Mouse (Mus musculus) kidney, adult 9 months (tissue): ENCODE measurements around the gene Serpinb9.
"Not testable (repeated sequence)": the region's sequence is repeated elsewhere in the genome, so short reads cannot be mapped to it uniquely, and the experiment has no call there.

ENCODE experiments used
- DNase-seq: peaks from one replicate; pipeline ENCODE4 v3.0.0; 2022

Gene Serpinb9

GRCm38 (mm10) chr13:33002950-33003349 is at the start of gene Serpinb9:
TSS of gene Serpinb9 (plus strand) at chr13:33003250.
- DNase-seq = no peak

- DNase-seq = no peak
Observed at GRCm38 (mm10) chr13:32956537-32956936, 46.5 kb upstream of the Serpinb9 start.

DNA sequence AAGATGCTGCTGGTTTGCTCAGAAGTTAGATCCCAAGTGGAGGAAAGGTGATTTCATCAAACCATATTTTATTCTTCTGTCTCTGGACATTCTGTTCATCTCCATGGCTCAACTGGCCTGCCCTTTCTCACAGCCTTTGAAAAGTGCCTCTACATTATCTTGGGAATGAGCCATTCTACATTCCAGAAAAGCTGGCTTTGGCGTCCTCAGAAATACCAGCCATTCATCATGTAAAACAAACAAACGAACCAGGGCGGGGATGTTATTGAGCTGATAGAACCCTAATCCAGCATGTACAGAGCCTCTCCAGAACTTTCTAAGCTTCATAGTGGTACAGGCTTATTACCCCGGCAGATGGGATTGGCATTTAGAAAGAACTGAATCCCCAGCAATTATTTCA is 45.1 kb upstream of the Serpinb9 start:
- peak; percentile 14 for DNase-seq

GRCm38 (mm10) chr13:32958521-32958920 is 44.5 kb upstream of the Serpinb9 start:
- not testable (repeated sequence) for DNase-seq

DNA sequence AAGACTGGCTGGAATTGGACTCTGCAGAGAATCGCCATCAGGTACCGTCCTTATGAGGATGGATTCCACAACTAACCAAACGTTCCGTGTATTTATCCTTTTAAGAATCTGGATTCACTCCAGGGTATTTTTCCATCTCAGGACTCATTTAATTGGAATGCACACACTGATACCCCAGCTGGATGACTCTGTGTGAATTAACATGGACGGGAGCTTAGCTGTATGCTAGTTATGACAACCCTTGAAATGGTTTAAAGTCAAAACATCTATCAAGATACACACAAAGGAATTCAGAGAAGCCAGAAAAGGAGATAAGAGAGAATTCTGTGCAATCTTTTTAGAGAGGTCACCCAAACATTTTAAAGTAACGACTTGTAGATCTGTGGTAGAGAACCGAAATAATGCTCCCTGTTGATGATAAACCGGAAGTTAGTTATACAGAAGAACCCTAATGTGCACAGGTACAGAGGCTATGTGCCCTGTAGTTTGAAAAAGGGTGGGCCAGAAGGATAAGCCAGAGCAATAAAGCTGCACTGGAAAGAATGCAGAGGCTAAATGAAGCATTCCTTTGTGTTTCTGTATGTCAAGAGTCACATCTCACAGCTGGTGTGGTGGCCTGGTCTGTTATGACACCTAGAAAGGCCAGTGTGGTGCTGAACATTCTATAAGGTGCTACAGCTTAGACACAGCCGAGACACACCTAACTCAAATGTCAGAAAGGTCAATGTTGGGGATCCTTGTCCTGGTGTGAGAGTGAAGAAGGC is 38.9 kb upstream of the Serpinb9 start:
- DNase-seq = no peak

- peak; percentile 47 for DNase-seq
Observed at GRCm38 (mm10) chr13:32964989-32965811, 37.9 kb upstream of the Serpinb9 start, which contains the start of gene Serpinb6b. TSS of gene Serpinb6b (plus strand) at chr13:32965209.

- no peak for DNase-seq
Observed at GRCm38 (mm10) chr13:32966116-32966515, 36.9 kb upstream of the Serpinb9 start.

DNA sequence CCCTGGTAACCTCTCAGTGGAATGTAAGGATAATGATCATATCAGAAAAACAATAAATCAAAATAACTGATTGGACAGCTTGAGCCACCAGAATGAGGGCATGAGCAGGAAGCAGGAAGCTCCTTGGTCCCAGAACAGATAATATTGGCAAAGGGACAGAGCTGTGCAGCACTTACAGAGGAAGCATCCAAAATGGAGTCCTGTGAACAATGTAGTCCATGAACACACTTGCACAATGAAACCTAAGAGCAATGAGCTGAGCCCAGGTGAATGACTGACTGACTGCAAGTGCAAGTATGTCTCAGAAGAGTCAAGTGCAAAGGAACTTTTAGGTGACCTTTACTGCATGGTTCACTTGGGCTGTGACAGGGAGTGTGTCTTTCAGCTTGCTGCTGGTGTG is 35.8 kb upstream of the Serpinb9 start:
- DNase-seq = no peak

- DNase-seq = no peak
Observed at GRCm38 (mm10) chr13:32968353-32968984, 34.6 kb upstream of the Serpinb9 start.

DNA sequence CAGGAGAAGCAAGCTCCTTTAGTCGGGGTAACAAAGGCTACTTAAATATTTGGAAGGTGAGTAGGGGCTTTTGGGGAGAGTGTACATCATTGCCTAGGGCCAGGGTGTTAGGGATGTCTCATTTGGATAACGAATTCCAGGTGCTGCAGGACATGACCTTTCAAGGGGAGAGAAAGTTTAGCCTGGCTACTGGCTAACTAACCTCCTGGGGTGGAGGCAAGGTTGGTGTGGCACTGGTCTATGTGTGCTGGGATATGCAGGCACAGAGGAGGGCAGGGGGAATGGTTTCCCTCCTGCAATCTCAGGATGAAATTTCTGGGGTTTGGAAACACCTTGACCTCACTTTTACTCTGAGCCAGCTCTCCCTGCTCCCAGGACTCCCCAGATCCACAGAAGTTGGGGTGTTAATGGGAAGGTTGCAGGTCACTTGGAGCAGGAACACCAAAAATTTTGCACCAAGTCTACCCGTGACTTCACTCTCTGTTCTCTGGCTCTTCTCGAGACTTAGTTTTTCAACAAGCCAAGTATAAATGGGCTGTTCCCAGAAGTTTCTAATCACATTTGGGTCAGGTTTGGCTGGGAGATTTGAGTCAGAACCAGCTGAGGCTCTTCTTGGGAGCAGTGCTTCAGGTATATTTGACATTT is 33.9 kb upstream of the Serpinb9 start:
- DNase-seq = no peak

DNA sequence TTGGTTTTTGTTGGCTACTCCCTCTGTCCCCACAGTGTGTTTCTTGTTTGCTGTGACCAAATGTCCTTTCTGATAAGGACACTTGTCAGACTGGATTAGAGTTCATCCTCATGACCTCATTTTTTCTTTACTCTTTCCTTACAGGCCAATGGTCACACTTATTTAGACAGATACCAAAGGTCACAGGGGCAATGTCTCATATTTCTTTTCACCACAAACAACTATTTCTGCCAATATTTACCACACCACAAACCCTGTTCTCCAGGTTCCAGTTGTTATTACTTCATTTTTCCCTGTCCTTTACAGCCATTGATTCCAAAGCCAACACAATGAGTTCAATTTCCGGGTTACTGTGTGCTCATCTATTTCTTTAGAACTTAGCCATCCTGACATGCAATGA is 33.4 kb upstream of the Serpinb9 start:
- peak; percentile 30 for DNase-seq

- DNase-seq = no peak
Observed at GRCm38 (mm10) chr13:32970776-32971175, 32.3 kb upstream of the Serpinb9 start.

DNA sequence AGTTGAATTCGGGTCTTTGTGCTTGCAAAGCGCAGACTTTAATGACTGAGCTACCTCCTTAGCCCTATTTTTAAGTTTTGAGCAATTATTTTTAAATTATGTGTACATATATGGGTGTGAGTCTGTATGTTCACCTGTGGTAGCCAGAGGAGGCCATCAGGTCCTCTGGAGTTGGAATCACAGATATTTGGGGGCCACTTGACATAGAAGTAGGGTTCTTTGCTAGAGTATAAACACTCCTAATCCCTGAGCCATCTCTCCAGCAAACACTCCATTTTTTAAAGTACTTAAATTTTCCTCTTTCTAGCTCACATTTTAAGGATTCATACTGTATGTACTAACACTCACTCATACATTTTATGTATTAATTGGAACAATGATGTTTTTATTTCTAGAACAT is 28.8 kb upstream of the Serpinb9 start:
- DNase-seq = no peak

DNA sequence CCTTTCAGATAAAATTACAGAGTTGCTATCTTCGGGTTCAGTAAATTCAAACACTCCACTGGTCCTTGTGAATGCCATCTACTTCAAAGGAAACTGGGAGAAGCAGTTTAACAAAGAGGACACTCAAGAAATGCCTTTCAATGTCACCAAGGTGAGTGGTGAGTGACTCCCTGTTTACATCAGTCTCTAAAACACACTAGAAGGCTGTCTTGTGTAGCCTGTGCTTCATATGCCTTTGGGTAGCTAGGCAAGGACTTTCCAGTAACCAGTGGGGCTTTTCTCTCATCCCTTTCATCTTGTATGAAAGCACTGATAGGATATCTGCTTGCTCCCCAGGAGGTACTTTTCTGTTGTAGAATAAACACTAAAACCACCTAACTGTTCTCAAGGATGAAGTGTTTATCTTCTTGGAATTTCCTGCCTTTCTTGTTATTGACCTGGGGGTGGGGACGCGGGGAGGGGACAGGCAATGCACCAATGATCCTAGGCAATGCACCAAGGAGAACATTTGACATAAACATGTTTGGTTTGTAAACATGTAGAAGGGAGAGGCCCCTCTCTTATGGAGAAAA is 28.1 kb upstream of the Serpinb9 start:
- no peak for DNase-seq

GRCm38 (mm10) chr13:32975710-32976109 is 27.3 kb upstream of the Serpinb9 start:
- no peak for DNase-seq

- DNase-seq = no peak
Observed at GRCm38 (mm10) chr13:32982556-32983042, 20.5 kb upstream of the Serpinb9 start.

DNA sequence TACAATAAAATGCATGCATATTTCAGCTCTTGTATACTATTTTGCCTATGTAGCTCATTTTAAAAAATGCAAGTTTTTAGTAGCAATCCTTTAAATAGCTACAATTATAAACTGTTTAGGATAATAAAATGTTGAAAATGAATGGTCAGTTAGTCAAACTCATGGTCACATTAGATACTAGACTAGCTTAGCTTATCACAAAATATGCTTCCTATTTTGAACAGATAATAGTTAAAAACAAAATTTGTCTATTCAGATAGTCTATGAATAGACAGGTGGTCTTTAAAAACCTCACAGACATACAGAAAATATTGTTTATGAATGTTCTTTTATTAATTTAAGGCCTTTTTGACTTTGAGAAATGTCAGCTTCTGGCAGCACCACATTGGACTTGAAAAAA is 16.8 kb upstream of the Serpinb9 start:
- DNase-seq = no peak

- DNase-seq = no peak
Observed at GRCm38 (mm10) chr13:32993152-32993893, 9.7 kb upstream of the Serpinb9 start.

DNA sequence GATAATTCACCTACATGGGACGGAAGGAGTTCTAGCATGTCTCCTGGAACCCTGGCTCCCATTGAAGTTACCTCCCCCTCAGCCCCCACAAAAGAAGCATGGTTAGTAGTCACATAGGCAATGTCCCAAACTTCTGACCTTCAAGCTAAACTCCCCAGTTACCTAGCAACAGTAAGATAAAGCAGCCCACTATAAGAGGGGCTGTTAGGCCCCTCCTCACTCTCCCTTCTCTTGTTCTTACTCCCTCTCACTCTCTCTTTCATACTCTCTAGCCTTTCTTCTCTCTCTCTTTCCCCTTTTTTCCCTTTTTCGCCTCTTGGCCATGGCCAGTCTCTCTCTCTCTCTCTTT is 9.2 kb upstream of the Serpinb9 start:
- no peak for DNase-seq

GRCm38 (mm10) chr13:32995051-32995450 is 8.0 kb upstream of the Serpinb9 start:
- DNase-seq = peak; percentile 31

DNA sequence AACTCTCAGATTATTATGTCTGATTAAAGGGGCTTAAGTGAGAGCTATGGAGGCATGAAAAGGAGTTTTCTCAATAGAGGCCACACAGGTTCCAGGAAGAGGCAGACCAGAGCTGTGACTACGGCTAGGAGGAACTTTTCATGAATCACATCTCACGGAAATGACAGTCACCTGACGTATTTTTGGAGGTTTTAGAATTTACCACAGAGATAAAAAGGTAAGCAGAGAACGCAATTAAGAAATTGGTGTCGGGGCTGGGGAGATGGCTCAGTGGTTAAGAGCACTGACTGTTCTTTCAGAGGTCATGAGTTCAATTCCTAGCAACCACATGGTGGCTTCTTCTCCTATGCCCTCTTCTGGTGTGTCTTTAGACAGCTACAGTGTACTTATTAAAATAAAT is 1.7 kb upstream of the Serpinb9 start:
- no peak for DNase-seq
